In genomic region chr3:120375688-120376289, GRCm38 (mm10) we compare ENCODE assay signal across 32 mouse cellular contexts.
DNase-seq lines count a peak whose midpoint lies in the region; ATAC-seq lines count a peak whose summit lies in the region.
"Had no signal": no experiment of that assay in that cellular context is flagged by ENCODE, and none has a peak within 500 bp of the region (broad histone marks: within the 10 kb centered on the region; RNA-seq: fewer than 3 reads in every experiment).

No protein-coding gene starts in this region.

- H3K4me2 ChIP-seq in kidney, embryonic 15.5 days: no peak overlapping the region
- H3K4me2 ChIP-seq: embryonic facial prominence, embryonic 12.5 days; embryonic facial prominence, embryonic 15.5 days; heart, embryonic 12.5 days; heart, embryonic 15.5 days; hindbrain, embryonic 13.5 days had no signal

- peak; percentile 88 for ATAC-seq in kidney, embryonic 15.5 days (replicated peaks; ENCODE audit: low FRiP score)
- no peak for ATAC-seq in CD4-positive, CD25-positive, alpha-beta regulatory T cell, adult 4 months
- ATAC-seq: activated CD4-positive, CD25-positive, alpha-beta regulatory T cell, adult 4 months; forebrain, embryonic 14.5 days; forebrain, postnatal 0 days; hindbrain, embryonic 16.5 days; Patski had no signal

- H3K9me3 ChIP-seq in kidney, embryonic 15.5 days (replicated peaks): no peaks in the 10 kb centered on the region
- H3K9me3 ChIP-seq: embryonic facial prominence, embryonic 12.5 days; embryonic facial prominence, embryonic 15.5 days; heart, embryonic 12.5 days; heart, embryonic 15.5 days; hindbrain, embryonic 10.5 days; hindbrain, embryonic 13.5 days had no signal

- WGBS in kidney, embryonic 15.5 days: 19% methylated on average over 6 of the region's 6 CpGs

- no peak overlapping the region for H3K4me3 ChIP-seq in kidney, embryonic 15.5 days (replicated peaks)
- H3K4me3 ChIP-seq: embryonic facial prominence, embryonic 12.5 days; embryonic facial prominence, embryonic 15.5 days; gastrocnemius, adult 2 months; heart, embryonic 12.5 days; heart, embryonic 15.5 days; hindbrain, embryonic 10.5 days; hindbrain, embryonic 13.5 days had no signal

- H3K36me3 ChIP-seq in kidney, embryonic 15.5 days: no peaks in the 10 kb centered on the region
- H3K36me3 ChIP-seq: embryonic facial prominence, embryonic 12.5 days; embryonic facial prominence, embryonic 15.5 days; G1E; heart, embryonic 12.5 days; heart, embryonic 15.5 days; hindbrain, embryonic 10.5 days; hindbrain, embryonic 13.5 days had no signal

- no peak overlapping the region for H3K9ac ChIP-seq in kidney, embryonic 15.5 days
- H3K9ac ChIP-seq: embryonic facial prominence, embryonic 12.5 days; embryonic facial prominence, embryonic 15.5 days; forebrain, postnatal 0 days; heart, embryonic 12.5 days; heart, embryonic 15.5 days; hindbrain, embryonic 13.5 days had no signal

- H3K27me3 ChIP-seq in kidney, embryonic 15.5 days: no peaks in the 10 kb centered on the region
- H3K27me3 ChIP-seq: embryonic facial prominence, embryonic 12.5 days; embryonic facial prominence, embryonic 15.5 days; heart, embryonic 12.5 days; heart, embryonic 15.5 days; hindbrain, embryonic 13.5 days; Patski had no signal

- H3K4me1 ChIP-seq in kidney, embryonic 15.5 days: no peaks in the 10 kb centered on the region
- H3K4me1 ChIP-seq: embryonic facial prominence, embryonic 12.5 days; embryonic facial prominence, embryonic 15.5 days; hindbrain, embryonic 10.5 days; hindbrain, embryonic 13.5 days had no signal

- 0 out of 2 replicates have a peak overlapping the region, but pooled peaks have one; percentile 2 for H3K27ac ChIP-seq in kidney, embryonic 15.5 days
- H3K27ac ChIP-seq: embryonic facial prominence, embryonic 12.5 days; embryonic facial prominence, embryonic 15.5 days; gastrocnemius, adult 2 months; heart, embryonic 15.5 days; hindbrain, embryonic 10.5 days; hindbrain, embryonic 13.5 days had no signal

- no peak for DNase-seq in kidney, postnatal 25 days
- peak; percentile 21 to 47 for DNase-seq in kidney, postnatal 4 days
- DNase-seq in kidney, adult 18-20 months: no peak
- peak; percentile 12 for DNase-seq in ZHBTc4 (ENCODE audit: low read depth, low spot score)
- no peak for DNase-seq in gastrocnemius, postnatal 10 days
- DNase-seq: adrenal gland, adult 8-10 months; adrenal gland, postnatal 25 days; B cell, adult 2 months; cerebellum, adult 11-12 months; cerebellum, adult 8-10 months; cerebellum, postnatal 10 days; cerebellum, postnatal 36 days; embryo, embryonic 11 days; forebrain, postnatal 0 days; gastrocnemius, adult 2 months; gastrocnemius, postnatal 25 days; heart, adult 18-20 months; heart, postnatal 10 days; heart, postnatal 36 days had no signal

Comparison
In these comparisons a context has a peak if more than half of its experiments do, and no peak if none do; other contexts are left out.
1. DNase-seq: peak in kidney, postnatal 4 days (2 of 2) and ZHBTc4 (single experiment); none in kidney, postnatal 25 days (0 of 2), kidney, adult 18-20 months (single experiment) and gastrocnemius, postnatal 10 days (single experiment).